Mouse (Mus musculus) testis, adult 2 months (tissue): ENCODE data around the gene Efhd2. TPM values are rescaled to one million over a fixed set of nuclear protein-coding genes. Genes with fewer than 3 reads are reported as not detected.
A peak's percentile ranks its signal among the peaks of the same experiment; 100 is the strongest.

ENCODE experiments used
- H3K27ac ChIP-seq: fragments of 200-500 bp; 2 replicates; pipeline ENCODE4 v1.5.1; 2012; ENCODE audit warnings: low read depth, low read length; ENCODE audit not compliant: control insufficient read depth, insufficient read depth
- H3K27me3 ChIP-seq: fragments of 200-500 bp; 2 replicates; pipeline ENCODE4 v1.6.1; 2012; ENCODE audit warnings: mild to moderate bottlenecking, low read length, moderate library complexity; ENCODE audit not compliant: control insufficient read depth, insufficient read depth
- H3K36me3 ChIP-seq: fragments of 200-500 bp; 2 replicates; pipeline ENCODE4 v1.6.1; 2012; ENCODE audit warnings: mild to moderate bottlenecking, low read length; ENCODE audit not compliant: control insufficient read depth, insufficient read depth
- H3K4me1 ChIP-seq: fragments of 200-500 bp; 2 replicates; pipeline ENCODE4 v1.6.1; 2012; ENCODE audit warnings: low read length; ENCODE audit not compliant: control insufficient read depth, insufficient read depth
- H3K4me3 ChIP-seq: fragments of 200-500 bp; 2 replicates; pipeline ENCODE4 v1.5.1; 2012; ENCODE audit warnings: low read depth, mild to moderate bottlenecking, low read length, moderate library complexity, mixed read lengths; ENCODE audit not compliant: control insufficient read depth
- CTCF ChIP-seq: fragments of 200-500 bp; IDR thresholded peaks from 2 replicates; pipeline ENCODE4 v1.5.1; 2012; ENCODE audit warnings: low read depth, mild to moderate bottlenecking, inconsistent platforms, low read length, moderate library complexity; ENCODE audit not compliant: control insufficient read depth, insufficient read depth, insufficient replicate concordance
- POLR2A ChIP-seq: fragments of 200-500 bp; IDR thresholded peaks from 2 replicates; pipeline ENCODE4 v1.6.1; 2012; ENCODE audit warnings: low read depth, mild to moderate bottlenecking, inconsistent platforms, low read length, moderate library complexity; ENCODE audit not compliant: control insufficient read depth
- polyA plus RNA-seq: library from polyadenylated mRNA; depleted of rRNA; stranded (reverse); fragments of >200 nt; gene quantifications from 2 replicates; pipeline ENCODE4 v1.2.3, GENCODE M21; 2012

Efhd2 gene
- polyA plus RNA-seq, 1 experiment: 57.6 TPM

DNA sequence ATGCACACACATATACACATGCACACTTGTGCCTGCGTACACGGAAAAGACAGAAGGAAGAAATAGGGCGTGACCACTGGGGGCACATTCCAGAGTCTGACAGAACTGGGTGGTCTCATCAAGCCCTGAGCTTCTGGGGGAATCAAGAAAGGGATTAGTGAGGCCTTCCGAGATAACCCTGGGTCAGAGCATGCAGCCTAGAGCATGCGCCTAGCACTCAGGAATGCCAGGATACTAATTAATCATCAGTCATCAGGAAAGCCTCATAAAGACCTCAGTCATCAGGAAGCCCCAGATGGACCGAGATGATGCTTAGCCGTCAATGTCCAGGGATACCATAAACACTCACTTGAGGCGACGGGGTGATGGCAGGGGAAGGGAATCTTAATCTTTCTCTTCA lies 5.2 kb upstream of the Efhd2 start:
- no peak overlapping the region for H3K4me3 ChIP-seq
- TF ChIP-seq POLR2A (no peak), CTCF (no peak)

DNA sequence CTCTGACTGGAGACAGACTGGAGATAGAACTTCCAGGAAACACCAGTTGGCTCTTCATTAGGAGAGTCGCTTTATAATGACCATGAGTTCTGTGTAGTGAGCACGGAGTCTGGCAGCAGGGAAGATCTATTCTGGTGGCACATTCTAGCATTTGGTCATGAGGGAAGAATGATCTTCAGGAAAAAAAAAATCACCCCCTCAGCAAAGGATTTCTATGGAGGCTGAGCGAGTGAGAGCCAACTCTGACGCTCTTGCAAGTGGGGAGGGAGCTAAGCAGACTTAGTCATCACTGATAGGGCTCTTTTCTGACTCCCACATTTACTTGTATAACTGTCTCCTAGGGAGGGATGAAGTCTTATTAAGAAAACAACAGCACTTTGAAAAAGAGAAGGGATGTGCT lies 4.4 kb upstream of the Efhd2 start:
- no peak overlapping the region for H3K4me3 ChIP-seq
- peak overlapping the region; percentile 12; the same call in 1 of the 2 replicates for H3K27ac ChIP-seq

More for the DNA sequence above, 5.2 kb upstream of the Efhd2 start:
- Histone ChIP-seq H3K27ac (no peak overlapping the region), H3K36me3 (no peaks in the 10 kb centered on the region), H3K27me3 (0 out of 2 replicates have a peak, but pooled peaks cover under 1% of the 10 kb centered on the region), H3K4me1 (peaks cover 10% of the 10 kb centered on the region)

DNA sequence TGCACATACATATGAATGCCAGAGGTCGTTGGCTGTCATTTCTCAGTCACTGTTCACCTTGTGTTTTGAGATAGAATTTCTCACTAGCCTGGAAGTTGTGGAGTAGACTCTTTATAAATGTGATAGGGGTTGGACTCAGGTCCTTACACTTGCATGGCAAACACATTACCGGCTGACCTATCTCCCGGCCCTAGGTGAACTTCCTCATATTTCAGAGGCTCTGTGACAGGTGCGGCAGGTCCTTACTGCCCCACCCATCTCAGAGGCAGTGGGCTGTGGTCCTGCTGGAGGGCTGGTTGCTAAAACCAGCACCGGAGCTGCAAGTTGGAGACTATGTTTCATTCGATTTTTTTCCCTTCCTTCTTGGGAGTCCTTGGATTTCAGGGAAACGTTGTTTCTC lies 3.9 kb upstream of the Efhd2 start:
- peaks cover 5% of the 10 kb centered on the region; the same call in 1 of the 2 replicates for H3K27me3 ChIP-seq
- no peak overlapping the region for H3K27ac ChIP-seq
- TF ChIP-seq CTCF: no peak
- TF ChIP-seq POLR2A: no peak
- peaks cover 20% of the 10 kb centered on the region for H3K4me1 ChIP-seq
- no peaks in the 10 kb centered on the region for H3K36me3 ChIP-seq
- no peak overlapping the region for H3K4me3 ChIP-seq

More for the DNA sequence above, 4.4 kb upstream of the Efhd2 start:
- TF ChIP-seq POLR2A: no peak
- no peak for TF ChIP-seq CTCF
- Histone ChIP-seq H3K27me3 (peaks cover 5% of the 10 kb centered on the region; the same call in 1 of the 2 replicates), H3K4me1 (peaks cover 17% of the 10 kb centered on the region), H3K36me3 (no peaks in the 10 kb centered on the region)

DNA sequence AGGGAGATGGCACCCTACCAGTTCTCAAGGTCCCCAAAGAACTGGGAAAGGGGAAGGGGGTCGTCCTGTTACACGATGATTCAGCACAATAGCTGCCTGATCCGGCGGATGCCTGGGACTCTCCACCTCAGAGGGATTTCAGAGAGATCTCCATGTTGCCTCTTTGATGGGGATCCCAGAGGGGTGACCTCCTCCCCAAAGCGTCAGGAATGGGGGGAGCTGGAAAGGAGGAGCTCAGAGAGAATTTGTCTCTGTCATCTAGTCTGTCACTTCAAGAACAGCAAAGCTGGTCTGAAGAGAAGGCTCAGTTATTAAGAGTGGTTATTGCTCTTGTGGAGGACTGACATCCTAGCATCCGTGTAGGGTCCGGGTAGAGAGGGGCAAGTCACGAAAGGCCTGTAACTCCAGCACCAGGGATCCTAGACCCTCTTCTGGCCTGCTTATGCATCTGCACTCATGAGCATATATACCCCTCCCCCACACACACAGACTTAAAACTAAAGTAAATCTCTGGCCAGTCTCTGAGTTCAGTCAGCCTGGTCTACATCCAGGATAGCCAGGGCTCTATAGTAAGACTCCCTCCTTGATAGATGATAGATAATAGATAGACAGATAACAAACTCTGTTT lies 875 bp upstream of the Efhd2 start:
- H3K27ac ChIP-seq: no peak overlapping the region
- peak overlapping the region; percentile 94 for H3K4me3 ChIP-seq
- H3K36me3 ChIP-seq: no peaks in the 10 kb centered on the region
- TF ChIP-seq CTCF (no peak), POLR2A (no peak)
- peaks cover 5% of the 10 kb centered on the region; the same call in 1 of the 2 replicates for H3K27me3 ChIP-seq
- peaks cover 20% of the 10 kb centered on the region for H3K4me1 ChIP-seq

DNA sequence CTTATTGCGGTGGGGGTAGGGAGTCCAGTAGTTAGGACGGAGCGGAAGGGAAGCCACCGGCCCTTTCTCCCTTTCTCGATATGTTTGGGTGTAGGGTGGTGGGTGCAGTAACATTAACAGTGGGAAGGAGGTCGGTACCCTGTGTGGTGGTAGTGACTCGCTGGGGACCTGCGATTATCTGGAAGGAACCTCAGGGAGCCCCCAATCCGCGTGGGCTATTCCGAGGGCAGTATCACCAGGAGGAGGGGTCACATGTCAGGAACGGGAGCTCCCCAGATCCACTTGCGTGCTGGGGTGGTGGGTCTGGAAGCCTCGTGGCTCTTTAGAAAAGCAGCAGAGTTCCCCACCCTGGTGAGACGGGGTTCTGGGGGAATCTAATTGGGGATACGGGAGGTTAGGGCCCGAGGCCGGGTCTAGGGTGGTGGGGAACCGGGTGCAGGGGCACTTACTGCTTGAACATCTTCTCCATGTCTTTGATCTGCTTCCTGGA lies 564 bp downstream of the Efhd2 start:
- Histone ChIP-seq H3K27me3 (peaks cover 5% of the 10 kb centered on the region; the same call in 1 of the 2 replicates), H3K4me1 (peaks cover 20% of the 10 kb centered on the region), H3K27ac (peak overlapping the region; percentile 82)

DNA sequence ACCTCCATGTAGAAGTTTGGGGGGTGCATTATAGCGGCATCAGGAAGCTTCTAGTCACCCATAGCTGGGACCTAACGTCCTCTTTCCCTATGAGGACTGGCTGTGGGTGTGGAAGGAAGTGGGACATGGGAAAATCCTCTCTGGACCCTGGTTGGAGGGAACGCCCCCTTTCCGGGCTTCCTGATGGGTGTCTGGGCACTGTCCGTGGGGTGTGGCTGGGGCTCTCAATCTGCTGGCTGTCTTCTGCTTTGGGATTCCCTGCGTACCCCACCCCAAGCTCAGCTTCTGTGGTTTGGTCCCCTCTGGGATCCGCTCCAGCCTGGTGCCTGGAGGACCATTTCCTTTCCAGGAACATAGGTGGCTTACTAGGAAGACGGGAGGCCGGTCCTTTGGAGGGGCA lies 1.7 kb downstream of the Efhd2 start:
- TF ChIP-seq CTCF: no peak
- TF ChIP-seq POLR2A: no peak
- H3K27me3 ChIP-seq: peaks cover 5% of the 10 kb centered on the region; the same call in 1 of the 2 replicates
- H3K4me3 ChIP-seq: peak overlapping the region; percentile 94
- no peaks in the 10 kb centered on the region for H3K36me3 ChIP-seq
- peaks cover 16% of the 10 kb centered on the region for H3K4me1 ChIP-seq
- H3K27ac ChIP-seq: no peak overlapping the region

More for the DNA sequence above, 564 bp downstream of the Efhd2 start:
- no peaks in the 10 kb centered on the region for H3K36me3 ChIP-seq
- H3K4me3 ChIP-seq: peak overlapping the region; percentile 94
- TF ChIP-seq CTCF (no peak), POLR2A (peak; percentile 29; the same call in 1 of the 2 replicates)

DNA sequence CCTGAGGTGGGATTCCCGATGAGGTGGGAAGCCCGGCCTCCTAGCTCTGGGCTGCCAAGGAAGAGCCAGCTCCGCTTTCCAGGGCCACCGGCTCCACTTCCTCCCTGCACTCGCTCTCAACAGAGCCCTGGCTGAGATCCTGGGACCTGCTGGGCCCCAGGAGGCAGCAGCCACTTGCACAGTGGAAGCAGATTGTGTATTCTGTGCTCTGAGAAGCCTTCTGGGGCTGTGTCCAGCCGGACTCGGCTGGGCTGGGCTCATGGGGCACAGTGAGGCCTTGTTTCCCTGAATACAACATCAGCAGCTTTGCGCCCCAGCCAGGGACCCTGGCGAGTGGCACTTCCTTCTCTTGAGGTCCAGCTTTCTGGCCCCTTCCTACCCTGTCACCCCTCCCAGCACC lies 2.8 kb downstream of the Efhd2 start:
- no peak for TF ChIP-seq CTCF
- no peak for TF ChIP-seq POLR2A
- no peak overlapping the region; the same call in 1 of the 2 replicates for H3K4me3 ChIP-seq
- no peaks in the 10 kb centered on the region for H3K36me3 ChIP-seq
- H3K4me1 ChIP-seq: peaks cover 16% of the 10 kb centered on the region
- peaks cover 5% of the 10 kb centered on the region; the same call in 1 of the 2 replicates for H3K27me3 ChIP-seq
- H3K27ac ChIP-seq: peak overlapping the region; percentile 35; the same call in 1 of the 2 replicates

DNA sequence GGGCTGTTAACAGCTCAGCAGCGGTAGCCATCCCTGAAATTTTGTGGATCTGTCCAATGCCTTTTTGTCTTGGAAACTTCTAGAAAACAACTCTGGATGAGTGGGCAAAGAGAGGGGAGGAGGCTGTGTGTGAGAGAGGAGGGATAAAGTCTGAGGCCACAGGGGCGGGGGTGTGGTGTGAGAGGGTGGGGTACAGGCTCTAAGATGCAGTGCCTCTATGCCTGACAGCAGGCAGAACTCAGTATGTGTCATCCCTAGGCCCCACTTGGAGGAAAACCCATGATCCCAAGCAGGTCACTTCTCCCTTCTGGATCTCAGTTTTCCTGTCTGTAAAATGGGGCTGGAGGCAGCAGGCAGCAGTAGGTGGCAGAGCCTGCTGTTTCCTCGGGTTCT lies 3.4 kb downstream of the Efhd2 start:
- Histone ChIP-seq H3K27me3 (peaks cover 5% of the 10 kb centered on the region; the same call in 1 of the 2 replicates), H3K27ac (peak overlapping the region; percentile 35; the same call in 1 of the 2 replicates), H3K36me3 (no peaks in the 10 kb centered on the region), H3K4me3 (no peak overlapping the region), H3K4me1 (peaks cover 16% of the 10 kb centered on the region)
- TF ChIP-seq CTCF (no peak), POLR2A (no peak; the same call in 1 of the 2 replicates)
